Mouse (Mus musculus) olfactory bulb, adult 2 months (tissue): ENCODE data around the gene Mc1r. TPM values are rescaled to one million over a fixed set of nuclear protein-coding genes. Genes with fewer than 3 reads are reported as not detected.

Experiments
- H3K27ac ChIP-seq: fragments of 200-500 bp; 2 replicates; pipeline ENCODE4 v1.5.1; 2012; ENCODE audit warnings: low read depth, low read length; ENCODE audit not compliant: insufficient read depth
- H3K4me1 ChIP-seq: fragments of 200-500 bp; 2 replicates; pipeline ENCODE4 v1.6.1; 2012; ENCODE audit warnings: low read length; ENCODE audit not compliant: control insufficient read depth, insufficient read depth
- H3K4me3 ChIP-seq: fragments of 200-500 bp; 2 replicates; pipeline ENCODE4 v1.5.1; 2012; ENCODE audit warnings: mild to moderate bottlenecking, low read depth, low read length, moderate library complexity; ENCODE audit not compliant: insufficient read depth
- CTCF ChIP-seq: fragments of 200-500 bp; IDR thresholded peaks from 2 replicates; pipeline ENCODE4 v1.5.1; 2012; ENCODE audit warnings: low read depth, mild to moderate bottlenecking, low read length, moderate library complexity; ENCODE audit not compliant: insufficient read depth
- POLR2A ChIP-seq: fragments of 200-500 bp; IDR thresholded peaks from 2 replicates; pipeline ENCODE4 v1.6.1; 2012; ENCODE audit warnings: mild to moderate bottlenecking, low read depth, low read length, moderate library complexity; ENCODE audit not compliant: insufficient read depth
- WGBS: fragments of 180-500 bp; shearing (Covaris S2); methylation state at CpG from one replicate; pipeline ENCODE4 v1.1.7; 2018; 5-methylcytosine and 5-hydroxymethylcytosine counted together
- polyA plus RNA-seq: library from polyadenylated mRNA; stranded (reverse); fragments of >200 nt; gene quantifications from 2 replicates; pipeline ENCODE4 v1.2.4, GENCODE M21; 2012; ENCODE audit warnings: low replicate concordance; ENCODE audit not compliant: missing spikeins, insufficient read depth, insufficient read length

The Mc1r gene
- polyA plus RNA-seq, 1 experiment, result not detected

DNA sequence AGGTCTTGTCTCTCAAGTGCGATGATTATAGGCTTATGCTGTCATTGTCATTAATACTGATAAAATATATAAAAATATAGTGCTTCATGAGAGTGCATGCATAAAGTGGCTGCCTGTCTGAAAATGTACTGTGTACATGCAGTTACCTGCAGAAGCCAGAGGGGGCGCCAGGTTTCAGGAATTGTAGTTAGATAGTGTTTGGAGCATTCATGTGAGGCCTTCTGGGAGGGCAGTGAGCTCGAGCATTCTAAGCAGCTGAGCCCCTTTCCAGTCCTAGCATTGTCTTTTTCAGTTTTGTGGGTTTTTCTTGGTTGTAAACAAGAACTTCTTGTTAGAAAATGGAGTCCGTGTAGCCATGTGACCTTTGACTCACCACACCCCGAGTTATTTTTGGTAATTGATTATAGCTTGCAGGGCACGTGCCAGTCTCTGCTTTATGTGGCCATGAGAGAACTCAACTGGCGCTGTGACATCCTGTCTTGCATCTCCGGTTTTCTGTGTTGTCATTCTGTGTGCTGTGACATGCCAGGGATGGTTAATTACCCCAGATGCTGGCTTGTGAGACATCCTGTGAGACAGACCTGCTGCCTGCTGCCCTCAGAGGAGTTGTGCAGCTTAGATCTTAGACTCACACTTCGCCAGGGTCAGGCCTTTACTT lies 21.9 kb upstream of the Mc1r start:
- H3K4me3 ChIP-seq, result no peak overlapping the region
- TF ChIP-seq POLR2A (no peak), CTCF (no peak)
- 59% methylated on average over 9 of the region's 9 CpGs for WGBS
- H3K4me1 ChIP-seq, result peaks cover 4% of the 10 kb centered on the region; the same call in 1 of the 2 replicates
- no peak overlapping the region for H3K27ac ChIP-seq

DNA sequence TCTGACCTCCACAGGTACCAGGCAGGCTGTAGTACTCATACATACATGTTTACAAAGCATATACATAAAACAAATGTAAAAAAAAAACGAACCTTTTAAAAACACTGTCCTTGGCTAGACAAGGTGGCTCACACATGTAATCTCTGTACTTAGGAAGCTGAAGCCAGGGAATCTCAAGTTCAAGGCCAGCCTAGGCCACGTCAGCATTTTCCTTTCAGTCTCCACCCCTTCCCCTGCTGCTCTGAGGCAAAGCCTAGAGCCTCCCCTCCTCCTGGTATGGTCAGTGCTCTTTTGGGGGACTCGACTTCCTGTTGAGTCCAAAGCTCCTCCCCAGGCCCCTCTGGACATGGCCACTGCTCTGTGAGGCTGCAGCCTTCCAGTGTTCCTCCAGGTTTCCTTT lies 19.9 kb upstream of the Mc1r start:
- H3K4me1 ChIP-seq, result peaks cover 4% of the 10 kb centered on the region; the same call in 1 of the 2 replicates
- TF ChIP-seq CTCF, result no peak
- no peak for TF ChIP-seq POLR2A
- 85% methylated on average over 3 of the region's 3 CpGs for WGBS
- H3K27ac ChIP-seq, result no peak overlapping the region
- no peak overlapping the region for H3K4me3 ChIP-seq

DNA sequence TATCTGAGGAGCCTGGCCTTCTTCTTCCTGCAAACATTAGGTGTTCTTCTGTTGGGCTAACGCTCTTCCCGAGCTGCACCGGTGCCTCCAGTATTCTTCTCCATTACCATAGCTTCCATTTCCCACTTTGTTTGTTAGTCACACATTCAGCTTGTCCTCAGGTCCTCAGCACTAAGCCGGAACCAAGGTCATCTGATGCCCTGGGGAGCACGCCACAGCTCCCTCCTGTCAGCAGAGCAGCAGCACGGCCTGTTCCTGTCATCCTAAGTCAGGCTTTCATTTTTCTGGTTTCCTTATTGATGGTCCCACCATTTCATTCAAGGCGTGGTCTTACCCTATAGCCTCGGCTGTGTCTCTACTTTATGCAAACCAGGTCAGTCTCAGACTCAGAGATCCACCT lies 19.1 kb upstream of the Mc1r start:
- H3K4me1 ChIP-seq, result peaks cover 4% of the 10 kb centered on the region; the same call in 1 of the 2 replicates
- TF ChIP-seq POLR2A (no peak), CTCF (no peak)
- H3K4me3 ChIP-seq, result no peak overlapping the region
- WGBS, result 88% methylated on average over 8 of the region's 8 CpGs
- no peak overlapping the region for H3K27ac ChIP-seq

DNA sequence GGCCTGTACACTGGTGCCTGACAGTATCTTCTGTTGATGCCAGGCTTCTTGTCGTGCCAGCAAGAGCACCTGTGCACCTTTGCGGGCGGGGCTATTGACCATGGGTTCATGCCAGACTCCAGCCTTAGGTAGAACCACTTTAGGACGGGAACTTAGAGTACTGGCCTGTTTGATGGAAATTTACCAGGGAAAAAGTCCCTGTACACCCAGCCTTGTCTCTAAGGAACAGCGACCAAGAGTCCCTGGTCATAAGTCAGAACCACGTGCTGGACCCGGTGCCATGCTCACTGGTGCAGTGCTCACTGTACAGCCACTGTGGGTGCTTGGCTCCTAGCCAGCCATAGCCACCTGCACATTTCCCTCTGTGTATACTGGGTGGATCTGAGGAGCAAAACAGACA lies 17.9 kb upstream of the Mc1r start:
- peaks cover 4% of the 10 kb centered on the region; the same call in 1 of the 2 replicates for H3K4me1 ChIP-seq
- no peak overlapping the region for H3K4me3 ChIP-seq
- no peak overlapping the region for H3K27ac ChIP-seq
- TF ChIP-seq POLR2A (no peak), CTCF (no peak)
- WGBS, result 76% methylated on average over 7 of the region's 7 CpGs

DNA sequence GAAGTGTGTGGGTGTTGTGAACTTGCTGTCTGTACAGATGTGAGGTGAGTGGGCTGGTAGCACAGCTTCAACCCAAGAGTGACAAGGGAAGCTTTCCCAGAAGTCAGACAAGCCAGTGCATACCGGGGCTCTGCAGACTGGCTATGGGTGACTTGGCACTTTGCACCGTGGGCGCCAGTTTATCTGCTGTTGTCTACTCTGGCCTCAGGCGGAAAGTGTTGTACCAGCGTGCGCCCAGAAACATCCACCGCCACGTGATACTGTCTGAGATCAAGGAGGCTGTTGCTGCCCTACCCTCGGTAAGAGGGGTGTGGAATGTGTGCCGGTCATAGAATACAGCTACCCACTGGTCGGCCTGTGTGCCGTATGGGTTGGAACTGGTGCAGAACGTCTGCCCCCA lies 8.6 kb upstream of the Mc1r start:
- Histone ChIP-seq H3K27ac (no peak overlapping the region), H3K4me1 (no peaks in the 10 kb centered on the region), H3K4me3 (no peak overlapping the region)
- 80% methylated on average over 13 of the region's 13 CpGs for WGBS
- TF ChIP-seq CTCF (no peak), POLR2A (no peak)

DNA sequence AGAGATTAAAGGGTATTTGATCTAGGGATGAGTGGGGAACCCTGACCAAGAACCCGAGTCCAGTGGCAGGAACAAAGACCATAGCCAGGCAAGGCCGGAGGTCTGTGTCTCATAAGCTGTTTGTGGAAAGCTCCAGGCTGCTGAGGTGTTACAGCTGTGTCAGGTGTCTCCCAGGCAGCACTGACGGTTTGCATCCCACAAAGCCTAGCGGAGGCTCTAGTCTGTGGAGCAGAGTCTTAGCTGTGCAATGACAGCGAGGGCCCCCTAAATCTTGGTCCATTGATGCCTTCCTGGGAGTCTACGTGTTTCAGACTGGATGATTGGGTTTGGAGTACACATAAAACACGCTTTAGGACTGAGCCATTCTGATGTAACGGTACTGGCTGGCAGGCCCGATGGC lies 5.0 kb upstream of the Mc1r start:
- TF ChIP-seq POLR2A (no peak), CTCF (no peak)
- no peak overlapping the region for H3K27ac ChIP-seq
- H3K4me1 ChIP-seq, result peaks cover 3% of the 10 kb centered on the region; the same call in 1 of the 2 replicates
- 91% methylated on average over 9 of the region's 9 CpGs for WGBS
- H3K4me3 ChIP-seq, result no peak overlapping the region

DNA sequence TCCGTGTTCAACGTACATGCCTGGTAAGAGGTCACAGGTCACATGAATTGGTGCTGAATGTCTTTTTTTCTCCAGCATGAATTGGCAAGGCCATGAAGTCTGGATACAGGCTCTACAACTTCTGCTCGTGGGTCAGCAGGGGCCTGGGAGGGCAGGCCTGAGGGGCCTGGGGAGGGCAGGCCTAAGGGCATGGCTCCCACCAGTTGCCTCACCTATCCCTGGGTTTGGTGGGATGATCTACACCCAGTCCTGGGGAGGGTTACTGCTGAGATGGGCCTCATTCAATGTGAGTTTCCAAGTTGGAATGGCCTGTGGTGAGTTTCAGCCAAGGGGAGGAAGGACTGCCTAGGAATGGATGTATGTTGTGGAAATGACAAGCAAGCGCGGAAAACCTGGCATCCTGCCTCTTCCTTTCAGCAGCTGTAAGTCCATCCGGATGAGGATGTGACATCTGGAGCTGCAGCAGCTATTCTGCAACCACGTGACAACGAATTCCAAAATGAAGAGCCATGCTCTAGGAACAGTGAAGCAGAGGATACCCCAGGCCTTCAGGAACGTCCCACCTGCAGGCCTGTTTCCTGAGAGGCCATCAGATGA lies 4.1 kb upstream of the Mc1r start:
- H3K4me3 ChIP-seq, result no peak overlapping the region
- TF ChIP-seq POLR2A (no peak), CTCF (no peak)
- peaks cover 8% of the 10 kb centered on the region; the same call in 1 of the 2 replicates for H3K4me1 ChIP-seq
- 87% methylated on average over 9 of the region's 9 CpGs for WGBS
- H3K27ac ChIP-seq, result no peak overlapping the region

DNA sequence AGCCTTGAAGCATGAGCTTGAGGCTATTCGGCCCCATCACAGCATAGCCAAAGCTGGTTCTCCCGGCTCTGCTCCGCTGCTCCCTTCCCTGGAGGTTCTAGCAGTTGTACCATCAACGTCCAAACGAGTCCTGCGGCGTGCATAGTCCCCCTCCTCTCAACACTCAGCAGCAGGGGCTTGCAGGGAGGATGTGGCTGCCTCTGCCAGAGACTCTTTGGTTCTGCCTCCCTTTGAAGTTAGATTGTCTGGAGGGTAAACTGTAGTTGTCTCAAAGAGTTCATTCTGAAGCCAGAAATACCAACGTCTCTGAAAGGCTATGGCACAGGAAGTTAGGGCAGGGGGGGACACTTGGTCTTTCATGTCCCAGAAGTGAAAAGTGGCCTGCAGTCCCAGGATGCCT lies 2.4 kb upstream of the Mc1r start:
- Histone ChIP-seq H3K4me3 (no peak overlapping the region), H3K4me1 (peaks cover 11% of the 10 kb centered on the region), H3K27ac (no peak overlapping the region)
- TF ChIP-seq CTCF, result no peak
- TF ChIP-seq POLR2A, result no peak
- WGBS, result 37% methylated on average over 8 of the region's 8 CpGs

DNA sequence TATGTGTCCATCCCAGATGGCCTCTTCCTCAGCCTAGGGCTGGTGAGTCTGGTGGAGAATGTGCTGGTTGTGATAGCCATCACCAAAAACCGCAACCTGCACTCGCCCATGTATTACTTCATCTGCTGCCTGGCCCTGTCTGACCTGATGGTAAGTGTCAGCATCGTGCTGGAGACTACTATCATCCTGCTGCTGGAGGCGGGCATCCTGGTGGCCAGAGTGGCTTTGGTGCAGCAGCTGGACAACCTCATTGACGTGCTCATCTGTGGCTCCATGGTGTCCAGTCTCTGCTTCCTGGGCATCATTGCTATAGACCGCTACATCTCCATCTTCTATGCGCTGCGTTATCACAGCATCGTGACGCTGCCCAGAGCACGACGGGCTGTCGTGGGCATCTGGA lies 705 bp downstream of the Mc1r start:
- H3K4me1 ChIP-seq, result peaks cover 20% of the 10 kb centered on the region
- H3K4me3 ChIP-seq, result no peak overlapping the region
- H3K27ac ChIP-seq, result no peak overlapping the region
- TF ChIP-seq POLR2A (no peak), CTCF (no peak)
- WGBS, result 93% methylated on average over 13 of the region's 13 CpGs
